In genomic region chr3:104007479-104007878, GRCm38 (mm10) we compare ENCODE assay signal across 7 mouse cellular contexts. TPM values are rescaled to one million over a fixed set of nuclear protein-coding genes. Genes with fewer than 3 reads are reported as not detected.
DNase-seq lines count a peak whose midpoint lies in the region; ATAC-seq and TF ChIP-seq lines count a peak whose summit lies in the region.

No protein-coding gene starts in this region.

- H3K4me3 ChIP-seq in left cerebral cortex, adult 2 months: no peak overlapping the region
- no peak overlapping the region for H3K4me3 ChIP-seq in liver, embryonic 11.5 days (ENCODE audit: low read depth, low read length)

- H3K36me3 ChIP-seq in liver, embryonic 11.5 days (ENCODE audit: control insufficient read depth, insufficient read depth, low read length): peaks cover 13% of the 10 kb centered on the region

- no peak overlapping the region for H3K27ac ChIP-seq in left cerebral cortex, adult 2 months
- no peak overlapping the region for H3K27ac ChIP-seq in liver, embryonic 11.5 days (ENCODE audit: low read depth, low read length)

- no peak for ATAC-seq in liver, embryonic 11.5 days (replicated peaks; ENCODE audit: low FRiP score)

- no peak overlapping the region for H3K9ac ChIP-seq in liver, embryonic 11.5 days (ENCODE audit: low read depth, low read length)

- peak; percentile 39 to 82 for DNase-seq in left cerebral cortex, postnatal 10 days (ENCODE audit: extremely low spot score in 1 of 2, low spot score in 2 of 2)
- no peak for DNase-seq in left cerebral cortex, adult 2 months (ENCODE audit: extremely low spot score in 1 of 2, low spot score in 2 of 2)
- DNase-seq in R1 (ENCODE audit: low read depth, low spot score): peak; percentile 29
- peak; percentile 50 to 59 for DNase-seq in cerebellum, postnatal 14 days
- peak; percentile 30 to 42 for DNase-seq in layer of hippocampus, adult 8-10 months (ENCODE audit: low spot score in 2 of 2)
- no peak for DNase-seq in natural killer cell, adult 2 months (ENCODE audit: low spot score in 2 of 2)
- DNase-seq in liver, embryonic 11.5 days (ENCODE audit: low spot score): no peak

- H3K9me3 ChIP-seq in liver, embryonic 11.5 days (ENCODE audit: control insufficient read depth, low read length): no peaks in the 10 kb centered on the region

- intact Hi-C loops in left cerebral cortex, postnatal 10 days (cut with DNase I): no loop called here
- intact Hi-C loops in left cerebral cortex, adult 2 months (cut with DNase I): no loop called here

- H3K4me2 ChIP-seq in liver, embryonic 11.5 days: no peak overlapping the region

- no peak; the same call in none of the 2 replicates for TF ChIP-seq CTCF in left cerebral cortex, adult 2 months (IDR thresholded peaks at IDR 0.05)

- H3K27me3 ChIP-seq in liver, embryonic 11.5 days (replicated peaks; ENCODE audit: control insufficient read depth, insufficient read depth, low read length): no peaks in the 10 kb centered on the region

- WGBS in liver, embryonic 11.5 days: 92% methylated on average over 8 of the region's 8 CpGs

- no peaks in the 10 kb centered on the region for H3K4me1 ChIP-seq in liver, embryonic 11.5 days (replicated peaks; ENCODE audit: control insufficient read depth, insufficient read depth, low read length)

RNA-seq across cellular contexts. Expression of gene Phtf1, which starts 39.6 kb away (rescaled TPM):
- 10 to 100 TPM; 41.5 to 41.6 TPM for total RNA-seq in left cerebral cortex, postnatal 10 days (2021)
- 10 to 100 TPM; 43.4 to 48.1 TPM for total RNA-seq in left cerebral cortex, adult 2 months (2021)
- 10 to 100 TPM; 36.7 to 50.1 (median 41.6) TPM for total RNA-seq in layer of hippocampus, adult 8-10 months (2022)
- polyA plus RNA-seq in liver, embryonic 11.5 days (2014; fragmentation: Nextera tagmentation; extraction: Ambion mirVana): 19.7 and 20.8 TPM in 2 replicates

Comparison
In these comparisons a context has a peak if more than half of its experiments do, and no peak if none do; other contexts are left out.
1. DNase-seq: peak in left cerebral cortex, postnatal 10 days (2 of 2), R1 (single experiment), cerebellum, postnatal 14 days (2 of 2) and layer of hippocampus, adult 8-10 months (2 of 2); none in left cerebral cortex, adult 2 months (0 of 2), natural killer cell, adult 2 months (0 of 2) and liver, embryonic 11.5 days (single experiment).